Mouse (Mus musculus): Measurements from ENCODE around the gene Iqck.

Gene Iqck

DNA sequence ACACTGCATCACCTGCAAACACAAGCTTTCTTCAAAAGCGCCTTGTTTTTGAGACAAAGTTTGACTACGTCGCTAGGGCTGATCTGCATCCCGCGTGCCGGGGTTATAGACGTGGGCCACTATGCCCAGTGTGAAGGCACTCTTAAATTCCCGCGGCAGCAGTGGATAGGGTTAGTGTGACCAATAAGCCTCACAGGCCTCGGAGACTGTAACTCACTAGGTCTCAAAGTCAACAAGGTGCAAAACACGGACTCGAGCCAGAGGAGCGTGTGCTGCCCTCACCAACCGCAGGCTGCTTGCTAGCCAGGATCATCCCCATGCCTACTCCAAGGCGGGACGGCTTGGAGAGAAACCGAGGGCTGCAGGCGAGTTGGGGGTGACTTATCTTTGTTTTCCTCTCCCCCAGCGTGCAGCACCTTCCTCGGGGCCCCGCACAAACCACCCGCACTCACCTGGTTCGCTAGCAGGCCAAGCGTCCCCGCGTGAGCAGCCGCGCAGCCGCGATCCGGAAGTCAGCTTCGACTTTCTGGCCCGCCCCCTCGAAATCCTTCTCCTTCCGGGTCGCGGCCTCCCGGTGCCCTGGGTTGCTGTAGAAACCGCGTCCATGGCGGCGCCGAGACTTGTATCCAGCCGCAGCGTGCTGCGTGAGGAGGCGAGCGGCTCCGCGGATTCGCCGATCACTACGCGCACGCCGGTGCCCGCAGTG lies at the start of gene Iqck:
TSS of gene Iqck (plus strand) at position 582 of the 706 bp plus-strand sequence.
- DNase-seq: peak; percentile 93

DNA sequence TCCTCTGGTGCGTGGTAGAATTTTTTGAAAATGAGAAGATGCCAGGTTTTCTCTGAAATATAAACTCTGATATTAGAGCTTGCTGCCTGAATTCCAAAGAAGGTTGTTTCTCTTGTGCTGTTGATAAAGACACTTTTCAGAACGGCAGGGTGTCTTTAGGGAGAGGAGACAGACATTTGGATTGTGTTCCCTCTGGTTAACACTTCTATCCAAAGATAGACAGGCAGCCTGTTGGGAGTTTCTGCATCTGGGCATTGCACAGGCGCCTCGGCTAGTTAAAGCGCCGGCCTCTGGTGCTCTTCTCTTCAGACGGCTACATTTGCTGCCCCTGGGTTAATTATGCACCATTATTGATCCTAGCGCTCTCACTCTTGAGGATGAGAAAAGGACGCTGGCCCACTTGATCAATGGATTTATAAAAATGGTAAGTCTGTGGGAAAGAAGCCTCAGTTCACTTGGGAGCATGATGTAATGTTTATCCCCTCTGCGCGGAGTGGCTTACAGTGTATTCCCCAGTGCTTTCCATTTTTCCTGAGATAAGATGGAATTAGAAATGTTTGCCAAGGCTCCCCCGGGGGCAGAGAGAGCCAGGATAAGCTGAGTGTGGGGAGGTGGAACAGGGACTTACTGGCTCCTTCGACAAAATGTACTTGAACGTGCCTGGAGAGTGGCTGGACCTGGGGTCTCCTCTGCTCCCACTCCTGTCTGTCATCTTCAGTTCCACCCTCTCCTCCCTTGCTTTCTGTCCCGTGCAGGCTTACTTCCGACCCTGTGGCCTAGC lies 48.7 kb upstream of the Iqck start:
- DNase-seq: no peak

DNA sequence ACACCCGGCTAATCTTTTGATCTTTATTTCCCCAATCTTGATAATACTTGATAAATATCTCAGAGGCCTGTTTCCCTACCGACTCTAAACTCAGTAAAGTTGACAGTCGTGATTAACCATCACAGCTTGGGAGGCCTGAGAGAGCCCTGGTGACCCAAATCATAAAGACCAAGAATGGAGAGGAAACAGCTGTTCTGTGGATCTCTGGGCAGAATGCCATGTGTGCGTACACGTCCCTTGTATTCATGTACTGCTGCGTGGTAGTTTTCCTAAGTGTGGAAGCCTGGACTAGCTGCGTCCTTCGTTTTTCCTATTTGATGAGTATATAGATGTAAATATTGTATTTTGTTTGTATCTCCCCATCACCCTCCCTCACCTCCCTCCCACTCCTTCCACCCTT lies 47.7 kb upstream of the Iqck start:
- DNase-seq: peak; percentile 49 to 55

DNA sequence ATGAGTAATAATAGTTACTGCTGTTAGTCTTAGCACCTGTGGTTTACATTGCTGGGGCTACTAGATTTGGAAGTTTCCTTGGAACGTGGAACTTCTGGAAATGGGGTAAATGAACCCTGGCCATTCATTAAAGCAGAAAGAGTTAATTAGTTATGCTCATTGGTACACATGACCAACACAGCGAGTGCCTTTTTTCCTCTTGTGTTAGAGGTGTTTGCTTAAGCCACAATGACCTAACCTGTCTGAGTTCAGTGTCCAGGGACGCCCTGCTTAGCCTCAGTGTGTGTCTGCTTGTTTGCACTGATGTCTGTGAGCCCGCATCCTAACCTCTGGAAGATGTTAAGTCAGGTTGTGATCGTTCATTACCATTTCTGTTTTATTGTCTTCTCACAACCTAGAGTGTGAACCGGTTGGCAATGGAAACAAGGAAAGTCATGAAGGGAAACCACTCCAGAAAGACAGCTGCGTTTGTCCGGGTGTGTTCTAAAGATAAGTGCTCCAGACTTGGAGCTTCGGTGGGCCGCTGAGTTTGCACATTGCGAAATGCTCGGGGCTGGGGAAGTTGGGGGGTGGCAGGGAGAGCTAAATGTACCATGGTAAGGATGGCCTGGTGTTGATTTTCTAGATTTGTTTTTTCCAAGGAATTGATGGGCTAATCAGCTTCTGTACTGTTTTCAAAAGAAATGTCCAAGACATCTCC lies 44.0 kb upstream of the Iqck start:
- DNase-seq: no peak

DNA sequence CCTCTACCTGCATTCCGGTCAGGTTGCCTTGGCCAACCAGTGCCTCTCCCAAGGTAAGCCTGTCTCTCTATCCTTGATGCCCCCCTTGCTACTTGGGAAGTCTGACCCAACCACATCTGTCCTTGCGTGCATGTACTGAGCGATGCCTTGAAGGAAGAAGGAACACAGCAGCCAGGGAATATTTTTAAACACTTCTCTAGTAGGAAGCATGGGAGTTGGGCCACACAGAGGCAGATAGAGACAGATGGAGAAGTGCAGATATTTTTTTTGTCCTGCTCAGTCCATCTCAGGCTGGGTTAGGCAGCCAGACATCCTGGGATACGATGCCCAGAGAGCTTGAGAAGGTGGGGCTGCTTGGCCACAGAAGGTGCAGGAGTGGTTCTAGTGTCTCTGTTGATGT lies 42.0 kb upstream of the Iqck start:
- no peak for DNase-seq

DNA sequence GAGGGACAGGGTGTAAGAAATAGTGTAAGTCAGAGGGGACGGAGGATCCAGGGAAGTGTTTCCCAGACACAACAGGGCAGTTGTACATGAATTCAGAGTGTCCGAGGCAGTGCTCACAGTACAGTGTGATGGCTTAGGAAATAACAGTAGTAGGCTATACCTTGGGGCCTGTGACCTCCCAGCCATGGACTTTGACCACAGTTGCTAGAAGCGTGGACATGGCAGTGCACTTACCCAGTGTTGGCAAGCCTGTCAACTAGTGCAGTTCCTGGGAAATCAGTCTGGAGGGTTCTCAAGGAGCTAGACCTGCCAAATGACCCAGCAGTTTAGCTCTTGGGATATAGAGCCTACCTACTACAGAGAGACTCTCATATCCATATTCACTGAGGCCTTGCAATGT lies 39.3 kb upstream of the Iqck start:
- DNase-seq: no peak

DNA sequence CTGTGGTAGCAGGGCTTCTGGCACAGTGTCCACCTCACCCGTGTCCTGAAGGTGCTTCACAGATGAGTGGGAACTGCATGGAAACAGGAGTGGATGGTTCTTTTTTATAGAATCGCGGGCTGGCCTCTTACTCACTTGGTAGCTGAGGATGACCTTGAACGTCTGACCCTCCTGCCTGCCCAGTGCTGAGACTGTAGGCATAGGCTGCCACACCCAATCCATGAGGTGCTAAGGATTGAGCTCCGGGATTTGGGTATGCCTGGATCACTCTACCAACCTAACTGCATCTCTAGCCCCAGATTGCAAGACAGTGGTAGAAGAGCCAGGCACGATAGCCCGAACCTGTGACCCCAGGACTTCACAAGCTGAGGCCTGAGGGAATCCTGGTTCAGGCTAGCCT lies 37.8 kb upstream of the Iqck start:
- no peak for DNase-seq

DNA sequence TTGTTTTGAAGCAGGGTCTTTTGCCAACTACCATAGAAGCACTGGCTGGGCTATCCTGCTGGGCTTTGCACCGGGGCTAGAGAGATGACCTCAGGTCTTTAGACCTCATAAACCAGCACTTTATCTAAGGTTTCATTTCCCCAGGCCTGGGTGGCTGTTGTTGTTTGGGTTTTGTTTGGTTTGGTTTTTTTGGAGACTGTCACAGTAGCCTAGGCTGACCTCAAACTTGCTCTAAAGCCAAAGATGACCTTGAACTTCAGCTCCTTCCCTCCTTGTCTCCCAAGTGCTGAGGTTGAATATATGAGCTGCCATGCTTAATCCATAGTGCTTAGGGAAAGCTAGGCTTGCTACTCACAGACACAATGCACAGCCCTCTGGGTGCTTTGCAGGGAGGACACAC lies 35.9 kb upstream of the Iqck start:
- DNase-seq: no peak

DNA sequence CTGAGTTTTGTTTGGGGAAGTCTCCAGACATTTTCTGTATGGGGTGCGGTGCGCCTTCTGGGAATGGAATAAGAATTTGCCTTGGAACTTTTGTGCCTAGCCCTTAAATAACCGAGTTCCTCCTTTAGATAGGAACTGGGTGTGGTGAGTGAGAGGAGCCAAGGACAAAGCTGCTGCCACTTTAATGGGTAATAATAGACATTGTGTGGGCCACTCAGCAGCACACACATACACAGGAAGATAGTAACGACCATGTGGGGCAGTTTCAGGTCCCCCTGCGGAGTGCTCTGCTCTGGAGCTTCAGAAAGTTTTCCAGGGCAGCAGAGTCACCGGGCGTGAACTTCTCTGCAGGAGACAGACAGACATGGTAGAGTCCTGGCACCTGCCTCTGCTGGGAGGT lies 34.2 kb upstream of the Iqck start:
- no peak for DNase-seq

DNA sequence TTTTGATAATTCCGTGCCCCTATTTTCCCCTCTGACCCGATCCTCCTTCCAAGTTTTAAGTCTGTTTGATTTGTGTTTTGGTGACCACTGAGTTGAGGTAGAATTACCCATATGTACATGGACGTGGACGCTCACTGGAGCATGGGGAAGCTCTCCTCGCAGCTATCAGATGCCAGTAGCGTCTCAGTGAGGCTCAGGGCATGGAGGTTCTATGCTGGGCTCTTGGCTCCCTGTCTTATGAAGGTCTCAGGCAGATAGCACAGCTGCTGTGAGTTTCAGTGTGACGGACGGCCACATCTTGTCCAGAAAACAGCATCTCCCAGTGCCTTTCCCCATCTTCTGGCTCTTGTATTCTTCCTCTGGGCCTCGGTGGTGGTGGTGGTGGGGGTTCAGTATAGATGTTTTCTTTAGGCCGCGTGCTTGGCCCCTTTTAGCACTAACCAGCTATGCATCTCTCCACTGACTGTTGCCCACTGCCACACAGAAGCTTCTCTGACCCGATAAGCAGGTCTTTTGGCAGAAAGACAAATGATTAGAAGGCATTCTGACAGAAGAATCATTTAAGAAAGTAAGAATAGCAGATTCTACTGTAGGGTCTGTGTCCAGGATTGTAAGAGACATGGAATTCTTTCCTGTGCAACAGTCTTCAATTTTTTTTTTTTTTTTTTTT lies 33.5 kb upstream of the Iqck start:
- no peak for DNase-seq

DNA sequence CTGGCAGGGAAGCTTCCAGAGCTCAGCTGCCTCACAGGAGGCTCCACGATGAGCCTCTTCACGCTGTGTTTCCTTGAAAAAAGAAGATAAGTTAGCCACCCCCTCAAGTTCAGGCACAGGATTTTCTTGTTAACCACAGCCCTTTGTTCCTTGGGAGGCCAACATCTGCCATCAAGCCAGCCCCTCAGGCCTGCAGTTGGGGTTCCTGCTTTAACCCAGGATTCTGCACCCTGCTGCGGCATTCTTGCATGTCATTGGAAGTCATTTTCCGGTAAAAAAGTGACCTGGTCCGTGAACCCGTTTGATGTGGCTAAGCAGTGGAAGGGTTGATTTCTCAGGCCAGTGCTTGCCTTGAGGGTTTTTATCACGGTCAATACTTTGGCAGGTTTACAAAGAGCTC lies 31.1 kb upstream of the Iqck start:
- DNase-seq: no peak

DNA sequence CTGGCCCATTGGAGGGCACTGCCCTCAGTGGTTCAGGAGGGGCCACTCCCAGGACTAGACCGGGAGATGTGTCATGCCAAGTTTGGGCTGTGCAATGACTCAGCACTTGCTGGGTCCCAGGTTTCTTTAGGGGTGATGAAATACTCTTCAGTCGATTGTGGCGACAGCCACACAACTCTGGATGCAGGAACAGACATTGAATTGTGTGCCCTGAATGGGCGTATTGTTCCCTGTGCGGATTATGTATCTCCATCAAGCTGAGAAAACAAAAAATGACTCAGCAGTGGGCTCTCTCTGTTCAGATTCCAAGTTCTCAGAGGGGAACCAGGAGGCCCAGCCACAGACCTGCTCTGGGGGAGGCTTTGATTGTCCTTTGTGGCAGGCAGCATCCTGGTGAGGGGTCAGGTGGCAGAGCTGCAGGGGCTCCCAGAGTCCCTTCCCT lies 27.6 kb upstream of the Iqck start:
- DNase-seq: no peak

DNA sequence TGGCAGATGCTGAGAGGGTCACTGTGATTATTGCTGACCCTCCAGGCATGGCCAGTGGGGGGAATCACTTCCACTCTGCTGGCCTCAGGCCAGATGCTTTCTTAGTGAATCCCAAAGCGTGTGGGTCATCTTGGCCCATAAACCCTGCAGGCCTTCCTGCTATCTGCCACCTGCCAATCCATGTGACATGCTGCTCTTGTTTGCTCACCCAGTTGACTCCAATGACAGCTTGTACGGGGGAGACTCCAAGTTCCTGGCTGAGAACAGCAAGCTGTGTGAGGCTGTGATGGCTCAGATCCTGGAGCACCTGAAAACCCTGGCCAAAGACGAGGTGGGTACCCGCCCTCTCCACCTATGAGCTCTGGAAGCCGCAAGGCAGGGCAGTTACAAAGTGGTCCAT lies 17.7 kb upstream of the Iqck start:
- no peak for DNase-seq

DNA sequence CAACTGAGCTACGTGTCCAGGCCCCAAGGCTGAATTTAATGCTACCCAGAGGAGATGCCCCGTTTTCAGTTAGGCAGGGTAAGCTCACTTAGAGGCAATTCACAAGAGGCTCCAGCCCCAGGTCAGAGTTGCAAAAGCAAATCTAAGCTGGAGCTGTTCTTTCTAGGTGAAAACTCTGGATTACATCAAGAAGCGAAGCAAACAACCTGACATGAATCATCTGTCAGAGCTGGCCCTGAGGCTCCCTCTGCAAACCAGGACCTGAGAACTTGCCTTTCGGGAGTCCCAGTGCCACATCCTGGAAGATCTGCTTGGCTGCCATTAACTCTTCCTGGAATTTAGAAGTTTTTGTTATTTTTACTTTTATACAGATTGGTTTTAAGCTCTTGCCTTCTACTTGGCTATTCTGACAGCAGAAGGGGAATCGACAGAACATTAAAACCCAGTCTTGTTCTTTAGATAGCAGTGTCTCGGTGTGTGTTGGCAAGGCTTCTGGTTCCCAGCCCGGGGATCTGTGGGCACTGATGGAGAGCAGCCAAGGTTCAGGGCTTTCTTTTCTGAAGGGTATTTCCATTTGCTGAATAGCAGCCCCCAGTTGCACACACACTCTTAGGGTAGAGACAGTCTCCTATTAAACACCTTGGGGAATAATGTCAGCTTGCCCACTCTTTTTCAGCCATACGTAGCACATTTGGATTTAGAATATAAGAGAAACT lies 14.4 kb upstream of the Iqck start:
- no peak for DNase-seq

DNA sequence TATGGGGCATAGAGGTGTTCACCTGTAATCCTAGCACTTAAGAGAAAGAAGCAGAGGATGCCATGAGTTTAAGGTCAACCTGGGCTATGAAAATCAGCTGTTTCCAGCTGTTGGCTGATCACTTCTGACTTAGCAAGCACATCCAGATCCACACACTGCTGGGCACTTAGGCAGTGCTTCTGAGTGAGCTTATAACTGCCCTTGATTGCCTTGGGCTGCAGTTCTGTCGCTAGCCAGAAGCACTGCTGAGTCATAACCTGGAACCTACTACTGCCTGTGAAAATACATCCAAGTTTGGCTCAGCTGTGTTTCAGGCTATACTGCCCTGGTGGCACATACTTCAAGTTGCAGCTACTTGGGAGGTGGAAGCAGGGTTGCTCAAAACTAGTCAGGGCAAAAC lies 13.8 kb upstream of the Iqck start:
- DNase-seq: no peak

DNA sequence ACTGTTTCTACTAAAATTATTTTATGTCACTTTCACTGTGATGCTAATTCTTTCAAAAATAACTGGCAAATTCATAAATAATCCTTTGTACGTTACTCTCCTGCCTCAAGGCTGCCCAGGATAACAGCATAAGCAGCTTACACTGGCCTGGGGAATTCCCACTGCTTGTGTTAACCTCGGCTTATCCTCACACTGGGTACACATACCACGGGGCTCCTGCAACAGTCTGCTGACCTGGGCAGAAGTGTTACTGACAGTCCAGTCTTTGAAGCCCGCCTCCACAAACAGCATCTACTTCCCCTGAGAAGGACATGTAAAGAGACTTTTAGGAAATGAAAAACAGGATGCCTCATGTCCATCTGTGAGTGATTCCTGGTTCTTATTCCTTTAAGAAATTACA lies 12.6 kb upstream of the Iqck start:
- no peak for DNase-seq

DNA sequence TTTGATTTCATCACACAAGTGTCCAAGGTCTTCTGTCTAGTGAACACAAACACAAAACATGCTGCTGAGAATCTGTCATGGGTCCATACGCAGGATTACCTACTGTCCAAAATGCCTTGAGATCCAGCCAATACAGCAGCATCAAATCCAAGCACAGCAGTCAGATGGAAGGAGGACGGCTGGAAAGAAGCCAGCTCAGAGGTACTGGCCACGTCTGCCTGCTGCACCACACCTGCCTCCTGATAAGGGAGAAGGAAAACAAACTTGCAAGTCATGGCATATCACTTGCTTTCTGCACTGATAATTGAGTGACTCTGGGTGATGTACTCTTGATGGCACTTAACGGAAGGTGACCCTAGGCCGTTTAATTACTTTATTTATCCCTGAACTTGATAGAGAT lies 10.4 kb upstream of the Iqck start:
- DNase-seq: no peak

DNA sequence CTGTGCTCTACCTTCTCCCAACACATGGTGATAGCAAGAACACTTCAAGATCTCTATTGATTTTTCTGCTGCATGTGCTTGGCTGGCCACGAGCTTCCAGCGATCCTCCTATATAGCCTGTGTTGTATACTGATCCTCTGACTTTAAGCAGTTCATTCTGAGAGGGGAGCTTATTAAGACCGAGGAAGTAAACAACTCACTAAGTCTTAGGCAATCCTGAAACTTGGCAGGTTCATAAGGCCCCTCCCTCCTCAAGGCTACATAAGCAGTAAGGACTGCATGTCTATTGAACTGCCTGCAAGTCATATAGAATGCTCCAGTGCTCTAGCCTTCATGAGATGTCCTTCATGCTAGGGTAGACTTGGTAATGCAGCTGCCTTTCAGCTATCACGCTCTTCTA lies 9.2 kb upstream of the Iqck start:
- no peak for DNase-seq

DNA sequence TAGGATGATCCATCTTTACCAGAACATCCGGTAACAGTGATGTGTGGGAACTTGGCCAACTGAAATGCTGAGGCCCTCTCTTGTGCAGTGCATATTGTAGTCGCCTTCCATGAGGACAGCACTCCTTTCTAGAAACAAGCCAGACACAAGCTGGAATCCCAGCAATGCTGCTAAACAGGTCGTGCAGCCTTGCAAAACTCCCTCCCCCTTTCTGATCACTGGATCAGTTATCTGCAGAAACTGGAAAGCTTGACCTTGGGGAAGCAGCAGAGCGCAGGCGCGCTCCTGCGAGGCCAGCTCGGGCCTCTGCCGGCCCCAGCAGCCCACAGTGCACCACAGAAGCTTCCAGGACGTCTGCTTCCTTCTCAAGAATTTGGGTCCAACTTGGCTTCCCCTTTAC lies 6.8 kb upstream of the Iqck start:
- DNase-seq: peak; percentile 43 to 64

DNA sequence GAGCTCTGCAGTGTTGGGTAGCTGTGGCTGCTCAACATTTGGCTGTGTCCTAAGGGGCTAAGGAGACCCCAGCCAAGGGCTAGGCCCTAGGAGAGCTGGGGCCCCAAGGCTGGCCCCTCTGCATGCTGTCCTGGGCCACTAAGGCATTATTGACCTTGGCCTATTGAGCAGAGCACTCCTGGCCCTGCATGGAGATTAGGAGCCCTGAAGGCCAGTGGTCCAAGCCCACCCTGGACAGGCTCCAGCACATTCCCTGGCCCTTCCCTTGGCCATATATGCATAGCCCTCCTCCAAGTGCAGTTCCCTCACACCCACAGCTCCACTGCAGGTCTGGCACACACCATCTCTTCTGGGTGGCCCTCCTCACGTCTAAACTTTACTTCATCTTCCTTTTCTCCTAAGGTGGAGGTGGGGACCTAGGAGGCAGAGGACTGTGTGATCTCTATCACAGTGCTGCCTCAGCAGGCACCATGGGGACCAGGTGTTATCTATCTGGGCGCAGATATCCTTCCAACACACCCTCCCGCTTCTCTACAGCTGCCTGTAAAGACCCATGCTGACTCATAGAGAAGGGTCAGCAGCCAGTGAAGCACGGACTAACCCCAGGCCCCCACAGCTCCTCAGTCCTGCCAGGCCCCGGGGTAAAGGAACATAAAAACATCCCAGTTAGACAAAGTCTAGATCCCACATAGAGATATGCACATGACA lies 5.9 kb upstream of the Iqck start:
- DNase-seq: no peak

DNA sequence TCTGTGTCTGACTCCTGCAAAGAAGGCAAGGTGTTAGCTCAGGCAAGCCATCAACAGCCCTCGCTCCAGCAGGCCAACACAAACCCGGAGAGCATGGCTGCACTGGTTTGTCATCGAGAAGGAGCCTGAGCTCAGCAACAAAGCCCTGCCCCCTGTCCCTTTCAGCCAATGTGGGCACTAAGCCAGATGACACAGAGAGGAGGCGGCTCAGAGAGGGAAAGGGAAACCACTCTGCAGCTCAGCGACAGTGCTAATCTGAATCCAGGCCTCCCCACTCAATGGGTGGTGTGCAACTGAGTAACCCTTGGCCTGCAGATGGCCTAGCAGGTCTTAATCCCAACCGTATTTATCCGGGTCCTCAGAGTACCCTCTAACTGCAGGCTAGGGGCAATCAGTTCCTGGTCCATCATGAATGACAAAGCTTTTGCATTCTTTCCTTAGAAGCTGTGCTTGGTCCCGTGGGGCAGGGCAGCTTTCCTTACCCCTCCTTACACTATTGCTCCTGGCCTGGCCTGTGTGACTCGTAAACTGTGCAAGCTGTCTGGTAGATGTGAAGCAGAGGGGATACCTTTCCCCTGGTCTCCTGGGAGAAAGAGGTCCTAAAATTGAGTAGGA lies 4.8 kb upstream of the Iqck start:
- peak in 1 of 2 experiments; percentile 10 for DNase-seq

DNA sequence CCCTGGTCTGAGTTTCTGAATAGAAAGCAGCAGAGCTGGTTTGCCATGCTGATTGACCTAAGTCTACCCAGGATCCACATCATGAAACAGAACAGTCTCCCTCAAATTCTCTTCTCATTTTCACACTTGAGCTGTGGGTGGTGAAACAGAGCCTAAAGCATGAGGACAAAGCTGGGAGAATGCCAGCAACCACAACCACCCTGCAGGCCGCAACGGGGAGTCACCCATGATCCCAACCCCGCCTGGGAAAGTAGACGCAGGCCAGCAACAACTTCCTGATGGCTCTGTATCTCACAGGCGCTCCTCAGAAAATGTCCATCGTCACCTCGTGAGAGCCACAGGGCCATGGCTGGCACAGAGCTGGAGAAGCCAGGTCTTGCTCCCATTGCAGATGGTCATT lies 4.0 kb upstream of the Iqck start:
- DNase-seq: no peak
